Mouse (Mus musculus): ENCODE results near the gene Dlx3.

GRCm38 (mm10) chr11:95084175-95084574 lies 35.7 kb upstream of the Dlx3 start:
- no peak for TF ChIP-seq CTCF (IDR thresholded peaks at IDR 0.05; ENCODE audit: low read depth)
- no peak for TF ChIP-seq EP300 (optimal IDR thresholded peaks at IDR 0.05)

Data from stomach, postnatal 0 days (tissue).